Mouse (Mus musculus) stomach, embryonic 15.5 days (tissue): Measurements from ENCODE around the gene Defb19. TPM values are rescaled to one million over a fixed set of nuclear protein-coding genes. Genes with fewer than 3 reads are reported as not detected.

Experiments
- ATAC-seq: fragments of 200-750 bp; cut with Nextera tagmentation; 2 replicates; pipeline ENCODE4 v1.8.0; 2017; ENCODE audit warnings: low read depth, moderate number of reproducible peaks, moderate TSS enrichment; ENCODE audit not compliant: insufficient read depth, low FRiP score
- H3K27ac ChIP-seq: fragments of 300-500 bp; sonication (generic); 2 replicates; pipeline ENCODE4 v1.5.1; 2015; ENCODE audit warnings: mild to moderate bottlenecking, inconsistent platforms
- H3K27me3 ChIP-seq: fragments of 300-500 bp; sonication (generic); replicated peaks from 2 replicates; pipeline ENCODE4 v1.6.1; 2015; ENCODE audit warnings: inconsistent platforms
- H3K36me3 ChIP-seq: fragments of 300-500 bp; sonication (generic); 2 replicates; pipeline ENCODE4 v1.6.1; 2015; ENCODE audit warnings: inconsistent platforms
- H3K4me1 ChIP-seq: fragments of 300-500 bp; sonication (generic); 2 replicates; pipeline ENCODE4 v1.6.1; 2015; ENCODE audit warnings: inconsistent platforms
- H3K4me2 ChIP-seq: fragments of 300-500 bp; sonication (generic); 2 replicates; pipeline ENCODE4 v1.6.1; 2015; ENCODE audit warnings: mild to moderate bottlenecking, inconsistent platforms
- H3K4me3 ChIP-seq: fragments of 300-500 bp; sonication (generic); replicated peaks from 2 replicates; pipeline ENCODE4 v1.5.1; 2015; ENCODE audit warnings: inconsistent platforms
- H3K9ac ChIP-seq: fragments of 300-500 bp; sonication (generic); 2 replicates; pipeline ENCODE4 v1.6.1; 2015; ENCODE audit warnings: inconsistent platforms
- H3K9me3 ChIP-seq: fragments of 300-500 bp; sonication (generic); 2 replicates; pipeline ENCODE4 v1.6.1; 2016; ENCODE audit warnings: inconsistent platforms
- WGBS: fragments of 180-500 bp; shearing (Covaris S2); methylation state at CpG from one replicate; pipeline ENCODE4 v1.1.7; 2015; 5-methylcytosine and 5-hydroxymethylcytosine counted together
- polyA plus RNA-seq: library from polyadenylated mRNA; unstranded; fragments of >200 nt; fragmentation: Nextera tagmentation; extraction: Ambion mirVana; gene quantifications from 2 replicates; pipeline ENCODE4 v1.2.1, GENCODE M21; 2015

Gene Defb19
- polyA plus RNA-seq, 1 experiment from 2014 or later, result not detected

DNA sequence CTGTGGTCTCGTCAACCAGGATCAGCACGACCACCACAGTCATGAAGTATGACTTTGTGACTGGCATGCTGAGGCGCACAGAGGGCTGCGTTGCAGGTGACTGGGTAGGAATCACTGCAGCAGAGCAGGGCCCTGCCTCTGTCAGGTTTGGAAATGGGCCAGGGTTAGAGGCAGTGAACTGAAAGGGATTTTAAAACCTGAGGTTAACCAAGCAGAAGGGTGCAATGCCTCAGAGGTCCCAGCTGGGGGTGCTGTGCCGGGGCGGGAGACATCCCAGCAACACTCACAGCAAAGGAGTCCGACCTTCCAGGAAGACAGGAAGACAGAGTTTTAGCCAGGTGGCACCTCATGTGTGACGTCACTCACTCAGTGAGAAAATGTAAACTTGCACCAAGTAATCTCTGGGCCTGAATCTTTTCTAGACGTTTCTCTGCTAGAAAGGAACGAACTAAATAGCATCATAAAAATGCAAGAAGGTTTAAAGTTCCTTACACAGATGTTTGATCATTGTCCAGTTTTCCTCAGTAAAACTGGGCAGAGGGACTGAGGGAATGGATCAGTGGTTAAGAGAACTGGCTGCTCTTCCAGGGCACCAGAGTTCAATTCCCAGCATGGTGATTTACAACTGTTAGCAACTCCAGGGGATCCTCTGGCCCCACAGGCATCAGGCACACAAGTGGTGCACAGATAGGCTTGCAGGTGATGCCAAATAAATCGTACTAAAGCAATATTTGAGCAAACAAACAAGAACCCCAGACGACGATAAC, 40.0 kb downstream of the Defb19 start, which contains the start of gene Defb29:
Gene Defb29 (minus strand): TSS at position 155 of the 767 bp plus-strand sequence.
- 51% methylated on average over 13 of the region's 13 CpGs for WGBS
- no peak for ATAC-seq
- Histone ChIP-seq H3K27ac (no peak within 1 kb of the TSS), H3K4me1 (no peaks in the 10 kb centered on the region), H3K4me2 (no peak within 1 kb of the TSS), H3K9me3 (no peaks in the 10 kb centered on the region), H3K36me3 (no peaks in the 10 kb centered on the region), H3K4me3 (no peak within 1 kb of the TSS), H3K9ac (no peak within 1 kb of the TSS), H3K27me3 (no peaks in the 10 kb centered on the region)

Other genes with a start within 250 kb of the Defb19 start
- 81.9 and 86.5 TPM in 2 replicates for gene Rbck1, start 247.7 kb downstream of the Defb19 start, polyA plus RNA-seq
- gene Trib3, start 236.3 kb downstream of the Defb19 start, polyA plus RNA-seq, result 2.1 and 2.2 TPM in 2 replicates
- 2.0 and 2.3 TPM in 2 replicates for gene Nrsn2, start 203.7 kb downstream of the Defb19 start, polyA plus RNA-seq
- gene Sox12, start 182.2 kb downstream of the Defb19 start, polyA plus RNA-seq, result 7.2 and 8.0 TPM in 2 replicates
- gene Zcchc3, start 165.3 kb downstream of the Defb19 start, polyA plus RNA-seq, result 40.0 and 40.1 TPM in 2 replicates
- gene 6820408C15Rik, start 164.7 kb downstream of the Defb19 start, polyA plus RNA-seq, result 0.52 and 0.85 TPM in 2 replicates
- not detected in 2 replicates for gene Defb23, start 115.7 kb downstream of the Defb19 start, polyA plus RNA-seq
- gene Defb20, start 103.2 kb downstream of the Defb19 start, polyA plus RNA-seq, result not detected in 2 replicates
- gene Defb22, start 90.2 kb downstream of the Defb19 start, polyA plus RNA-seq, result not detected in 2 replicates
- not detected in 2 replicates for gene Defb26, start 68.6 kb downstream of the Defb19 start, polyA plus RNA-seq
- not detected in 2 replicates for gene Defb28, start 62.1 kb downstream of the Defb19 start, polyA plus RNA-seq
- not detected in 2 replicates for gene Defb29, start 40.2 kb downstream of the Defb19 start, polyA plus RNA-seq
- gene Gm17416, start 11.0 kb downstream of the Defb19 start, polyA plus RNA-seq, result not detected in 2 replicates
- not detected in 2 replicates for gene Defb21, start 7.6 kb downstream of the Defb19 start, polyA plus RNA-seq
- gene Defb45, start 19.1 kb upstream of the Defb19 start, polyA plus RNA-seq, result not detected in 2 replicates
- not detected in 2 replicates for gene Defb36, start 24.0 kb upstream of the Defb19 start, polyA plus RNA-seq
- 1.2 and 1.6 TPM in 2 replicates for gene Defb25, start 42.7 kb upstream of the Defb19 start, polyA plus RNA-seq
- 19.1 and 22.7 TPM in 2 replicates for gene Rem1, start 46.6 kb upstream of the Defb19 start, polyA plus RNA-seq
- 122 and 135 TPM in 2 replicates for gene H13, start 89.1 kb upstream of the Defb19 start, polyA plus RNA-seq
- 23.1 and 26.7 TPM in 2 replicates for gene Mcts2, start 106.7 kb upstream of the Defb19 start, polyA plus RNA-seq
- 117 and 138 TPM in 2 replicates for gene Id1, start 155.9 kb upstream of the Defb19 start, polyA plus RNA-seq
- 19.0 and 19.5 TPM in 2 replicates for gene Cox4i2, start 173.9 kb upstream of the Defb19 start, polyA plus RNA-seq